Mouse (Mus musculus): ENCODE data around the gene Palld. TPM values are rescaled to one million over a fixed set of nuclear protein-coding genes. Genes with fewer than 3 reads are reported as not detected.

Gene Palld
- polyA plus RNA-seq, 1 experiment from 2014 or later, result 57.9 TPM

DNA sequence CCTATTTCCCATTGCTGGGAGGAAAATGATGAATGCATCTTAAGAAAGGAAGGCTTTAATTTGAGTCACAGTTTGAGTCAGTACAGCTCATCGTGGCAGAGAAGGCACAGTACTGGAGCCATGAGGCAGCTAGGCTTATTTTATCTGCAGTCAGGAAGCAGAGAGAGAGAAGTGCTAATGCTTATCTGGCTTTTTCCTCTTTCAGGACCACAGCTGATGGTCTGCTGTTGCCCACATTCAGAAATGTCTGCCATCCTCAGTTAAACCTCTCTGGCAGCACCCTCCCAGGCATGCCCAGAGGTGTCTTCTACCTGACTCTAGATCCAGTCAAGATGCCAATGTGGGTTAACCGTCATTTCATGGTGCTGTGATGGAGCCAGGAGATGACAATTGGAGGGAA is 438.1 kb downstream of the Palld start:
- H3K27me3 ChIP-seq, result no peaks in the 10 kb centered on the region; the same call in 1 of the 2 replicates
- H3K4me3 ChIP-seq, result no peak overlapping the region
- H3K9ac ChIP-seq (replicated peaks), result no peak overlapping the region
- peaks cover 14% of the 10 kb centered on the region for H3K4me1 ChIP-seq
- no peaks in the 10 kb centered on the region for H3K9me3 ChIP-seq
- H3K36me3 ChIP-seq, result no peaks in the 10 kb centered on the region
- H3K4me2 ChIP-seq (replicated peaks), result no peak overlapping the region
- H3K27ac ChIP-seq (replicated peaks), result no peak overlapping the region
- ATAC-seq (ENCODE audit: low FRiP score, low read depth), result no peak
- WGBS, result 80% methylated on average over 2 of the region's 2 CpGs

DNA sequence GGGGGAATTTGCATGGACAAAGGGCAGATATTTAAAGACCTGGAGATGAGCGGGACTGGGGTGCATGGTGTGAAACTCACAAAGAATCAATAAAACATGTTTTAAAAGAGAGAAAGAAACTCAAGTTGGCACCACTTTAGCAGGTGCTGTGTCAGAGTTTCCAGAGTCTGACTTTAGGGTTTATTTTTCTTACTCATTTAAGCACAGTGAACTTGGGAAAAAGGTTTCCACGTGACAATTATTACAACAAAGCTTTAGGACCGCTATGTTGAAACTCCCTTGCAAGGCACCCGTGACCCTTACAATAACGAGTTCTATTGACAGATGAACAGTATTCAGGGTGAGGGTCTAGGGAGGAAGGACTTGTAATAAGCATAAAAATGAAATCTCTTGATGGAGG is 440.3 kb downstream of the Palld start:
- Histone ChIP-seq H3K4me2 (replicated peaks) (no peak overlapping the region), H3K27ac (replicated peaks) (no peak overlapping the region), H3K27me3 (no peaks in the 10 kb centered on the region; the same call in 1 of the 2 replicates), H3K4me1 (peaks cover 3% of the 10 kb centered on the region; the same call in 1 of the 2 replicates), H3K9ac (replicated peaks) (no peak overlapping the region), H3K36me3 (no peaks in the 10 kb centered on the region), H3K9me3 (no peaks in the 10 kb centered on the region), H3K4me3 (no peak overlapping the region)
- no peak for ATAC-seq (ENCODE audit: low FRiP score, low read depth)
- 78% methylated on average over 5 of the region's 5 CpGs for WGBS

Other genes with a start within 250 kb of the Palld start
- gene Ddx60, start 25.4 kb upstream of the Palld start, polyA plus RNA-seq (2016; fragmentation: Nextera tagmentation; extraction: Ambion mirVana), result 0.43 and 0.65 TPM in 2 replicates
- not detected in 2 replicates for gene Anxa10, start 220.5 kb upstream of the Palld start, polyA plus RNA-seq (2016; fragmentation: Nextera tagmentation; extraction: Ambion mirVana)